Comparison of ENCODE assay signal across 8 mouse cellular contexts in genomic region chr11:69979827-69980195, GRCm38 (mm10). TPM values are rescaled to one million over a fixed set of nuclear protein-coding genes. Genes with fewer than 3 reads are reported as not detected.
DNase-seq lines count a peak whose midpoint lies in the region; ATAC-seq and TF ChIP-seq lines count a peak whose summit lies in the region.

No protein-coding gene starts in this region.

- peak overlapping the region; percentile 81 for H3K9ac ChIP-seq in lung, embryonic 15.5 days
- H3K9ac ChIP-seq in neural tube, embryonic 14.5 days (replicated peaks; ENCODE audit: low read depth, low read length), result peak overlapping the region; percentile 97

- H3K36me3 ChIP-seq in lung, embryonic 15.5 days, result peaks cover 45% of the 10 kb centered on the region
- peaks cover 62% of the 10 kb centered on the region for H3K36me3 ChIP-seq in limb, embryonic 10.5 days
- peaks cover 20% of the 10 kb centered on the region for H3K36me3 ChIP-seq in neural tube, embryonic 14.5 days (ENCODE audit: control insufficient read depth, insufficient read depth, low read length)

- 2% methylated on average over 16 of the region's 16 CpGs for WGBS in lung, embryonic 15.5 days
- 3% methylated on average over 16 of the region's 16 CpGs for WGBS in limb, embryonic 10.5 days
- WGBS in neural tube, embryonic 14.5 days, result 3% methylated on average over 16 of the region's 16 CpGs

- peak overlapping the region; percentile 100 for H3K27ac ChIP-seq in lung, embryonic 15.5 days
- H3K27ac ChIP-seq in embryonic fibroblast, embryonic 13.5 days (ENCODE audit: insufficient read depth, low read length), result peak overlapping the region; percentile 91
- H3K27ac ChIP-seq in limb, embryonic 10.5 days, result peak overlapping the region; percentile 98
- H3K27ac ChIP-seq in neural tube, embryonic 14.5 days (ENCODE audit: low read depth, low read length), result peak overlapping the region; percentile 96

- H3K4me2 ChIP-seq in lung, embryonic 15.5 days, result peak overlapping the region; percentile 81
- peak overlapping the region; percentile 91 for H3K4me2 ChIP-seq in neural tube, embryonic 14.5 days (ENCODE audit: low read depth, low read length)

- ATAC-seq in lung, embryonic 15.5 days (ENCODE audit: borderline replicate concordance, extremely low read depth, low FRiP score, low TSS enrichment), result no peak; the same call in 1 of the 2 replicates
- no peak for ATAC-seq in neural tube, embryonic 14.5 days (ENCODE audit: low read depth)

- TF ChIP-seq POLR2A in embryonic fibroblast, embryonic 13.5 days (IDR thresholded peaks at IDR 0.05; ENCODE audit: low read depth, low read length), result no peak

- peak overlapping the region; percentile 98 for H3K4me3 ChIP-seq in lung, embryonic 15.5 days
- peak overlapping the region; percentile 94 for H3K4me3 ChIP-seq in embryonic fibroblast, embryonic 13.5 days (ENCODE audit: insufficient read depth, low read length)
- H3K4me3 ChIP-seq in limb, embryonic 10.5 days, result peak overlapping the region; percentile 98
- peak overlapping the region; percentile 100 for H3K4me3 ChIP-seq in neural tube, embryonic 14.5 days (ENCODE audit: low read depth, low read length)

- peaks cover 32% of the 10 kb centered on the region for H3K4me1 ChIP-seq in lung, embryonic 15.5 days
- H3K4me1 ChIP-seq in embryonic fibroblast, embryonic 13.5 days (ENCODE audit: control insufficient read depth, insufficient read depth, low read length), result no peaks in the 10 kb centered on the region
- peaks cover 26% of the 10 kb centered on the region for H3K4me1 ChIP-seq in limb, embryonic 10.5 days
- peaks cover 23% of the 10 kb centered on the region for H3K4me1 ChIP-seq in neural tube, embryonic 14.5 days (ENCODE audit: control insufficient read depth, insufficient read depth, low read length)

- no peak for TF ChIP-seq CTCF in embryonic fibroblast, embryonic 13.5 days (IDR thresholded peaks at IDR 0.05; ENCODE audit: borderline replicate concordance, insufficient read depth, low read length)

- DNase-seq in lung, postnatal 25 days (ENCODE audit: low spot score), result no peak
- no peak for DNase-seq in limb, embryonic 10.5 days (ENCODE audit: low spot score)
- no peak for DNase-seq in cerebellum, postnatal 10 days
- no peak for DNase-seq in cerebellum, adult 8-10 months
- DNase-seq in frontal cortex, postnatal 25 days (ENCODE audit: low spot score in 2 of 2), result no peak

- H3K9me3 ChIP-seq in lung, embryonic 15.5 days, result no peaks in the 10 kb centered on the region
- H3K9me3 ChIP-seq in limb, embryonic 10.5 days (replicated peaks), result no peaks in the 10 kb centered on the region
- H3K9me3 ChIP-seq in neural tube, embryonic 14.5 days (ENCODE audit: control insufficient read depth, low read length), result no peaks in the 10 kb centered on the region

- H3K27me3 ChIP-seq in lung, embryonic 15.5 days, result no peaks in the 10 kb centered on the region
- H3K27me3 ChIP-seq in limb, embryonic 10.5 days (ENCODE audit: low read depth, poor library complexity, severe bottlenecking), result no peaks in the 10 kb centered on the region
- H3K27me3 ChIP-seq in neural tube, embryonic 14.5 days (ENCODE audit: control insufficient read depth, insufficient read depth, low read length), result no peaks in the 10 kb centered on the region

RNA-seq across cellular contexts. Expression of gene Ctdnep1, which starts 1.1 kb away (rescaled TPM):
- polyA plus RNA-seq in lung, embryonic 15.5 days (2015; fragmentation: Nextera tagmentation; extraction: Ambion mirVana), result 22.3 and 25.4 TPM in 2 replicates
- 140 and 171 TPM in 2 replicates for polyA plus RNA-seq in embryonic fibroblast, embryonic 13.5 days (2011; ENCODE audit: insufficient read length, low read depth, missing spikeins)
- 22.2 and 24.8 TPM in 2 replicates for polyA plus RNA-seq in limb, embryonic 10.5 days (2016; fragmentation: Nextera tagmentation; extraction: Ambion mirVana)
- polyA plus RNA-seq in neural tube, embryonic 14.5 days (2014; fragmentation: Nextera tagmentation; extraction: Ambion mirVana), result 26.5 and 27.1 TPM in 2 replicates

RNA-seq across cellular contexts. Expression of gene Elp5, which starts 2.5 kb away (rescaled TPM):
- 106 and 111 TPM in 2 replicates for polyA plus RNA-seq in lung, embryonic 15.5 days (2015; fragmentation: Nextera tagmentation; extraction: Ambion mirVana)
- polyA plus RNA-seq in embryonic fibroblast, embryonic 13.5 days (2011; ENCODE audit: insufficient read length, low read depth, missing spikeins), result 68.8 and 86.1 TPM in 2 replicates
- polyA plus RNA-seq in limb, embryonic 10.5 days (2016; fragmentation: Nextera tagmentation; extraction: Ambion mirVana), result 154 and 176 TPM in 2 replicates
- 159 and 175 TPM in 2 replicates for polyA plus RNA-seq in neural tube, embryonic 14.5 days (2014; fragmentation: Nextera tagmentation; extraction: Ambion mirVana)

RNA-seq across cellular contexts. Expression of gene Gabarap, which starts 11.1 kb away (rescaled TPM):
- polyA plus RNA-seq in lung, embryonic 15.5 days (2015; fragmentation: Nextera tagmentation; extraction: Ambion mirVana), result 453 and 455 TPM in 2 replicates
- 639 and 646 TPM in 2 replicates for polyA plus RNA-seq in embryonic fibroblast, embryonic 13.5 days (2011; ENCODE audit: insufficient read length, low read depth, missing spikeins)
- polyA plus RNA-seq in limb, embryonic 10.5 days (2016; fragmentation: Nextera tagmentation; extraction: Ambion mirVana), result 280 and 332 TPM in 2 replicates
- 609 and 643 TPM in 2 replicates for polyA plus RNA-seq in neural tube, embryonic 14.5 days (2014; fragmentation: Nextera tagmentation; extraction: Ambion mirVana)

RNA-seq across cellular contexts. Expression of gene Cldn7, which starts 15.2 kb away (rescaled TPM):
- polyA plus RNA-seq in lung, embryonic 15.5 days (2015; fragmentation: Nextera tagmentation; extraction: Ambion mirVana), result 154 and 170 TPM in 2 replicates
- polyA plus RNA-seq in embryonic fibroblast, embryonic 13.5 days (2011; ENCODE audit: insufficient read length, low read depth, missing spikeins), result not detected in 2 replicates
- polyA plus RNA-seq in limb, embryonic 10.5 days (2016; fragmentation: Nextera tagmentation; extraction: Ambion mirVana), result 28.7 and 35.4 TPM in 2 replicates
- polyA plus RNA-seq in neural tube, embryonic 14.5 days (2014; fragmentation: Nextera tagmentation; extraction: Ambion mirVana), result 0.33 and 0.88 TPM in 2 replicates

RNA-seq across cellular contexts. Expression of gene Phf23, which starts 15.8 kb away (rescaled TPM):
- polyA plus RNA-seq in lung, embryonic 15.5 days (2015; fragmentation: Nextera tagmentation; extraction: Ambion mirVana), result 75.0 and 78.2 TPM in 2 replicates
- 78.6 and 89.1 TPM in 2 replicates for polyA plus RNA-seq in embryonic fibroblast, embryonic 13.5 days (2011; ENCODE audit: insufficient read length, low read depth, missing spikeins)
- 101 and 106 TPM in 2 replicates for polyA plus RNA-seq in limb, embryonic 10.5 days (2016; fragmentation: Nextera tagmentation; extraction: Ambion mirVana)
- polyA plus RNA-seq in neural tube, embryonic 14.5 days (2014; fragmentation: Nextera tagmentation; extraction: Ambion mirVana), result 28.8 and 37.8 TPM in 2 replicates
